Mouse (Mus musculus) gastrocnemius, postnatal 4 days (tissue): ENCODE data around the gene Sema4d. TPM values are rescaled to one million over a fixed set of nuclear protein-coding genes. Genes with fewer than 3 reads are reported as not detected.
"Not testable (repeated sequence)": the region's sequence is repeated elsewhere in the genome, so short reads cannot be mapped to it uniquely, and the experiment has no call there.

Experiments
- DNase-seq, 2 experiments: peaks; one replicate each; pipeline ENCODE4 v3.0.0; 2021 to 2022; ENCODE audit warnings: low spot score in 2 of 2, mixed read lengths in 2 of 2
- total RNA-seq, 2 experiments: library from RNA; stranded (reverse); gene quantifications; 2 replicates each; pipeline ENCODE4 v1.2.3; 2021

Sema4d gene
- total RNA-seq, 2 experiments from 2014 or later, result 75.1 to 92.5 TPM

DNA sequence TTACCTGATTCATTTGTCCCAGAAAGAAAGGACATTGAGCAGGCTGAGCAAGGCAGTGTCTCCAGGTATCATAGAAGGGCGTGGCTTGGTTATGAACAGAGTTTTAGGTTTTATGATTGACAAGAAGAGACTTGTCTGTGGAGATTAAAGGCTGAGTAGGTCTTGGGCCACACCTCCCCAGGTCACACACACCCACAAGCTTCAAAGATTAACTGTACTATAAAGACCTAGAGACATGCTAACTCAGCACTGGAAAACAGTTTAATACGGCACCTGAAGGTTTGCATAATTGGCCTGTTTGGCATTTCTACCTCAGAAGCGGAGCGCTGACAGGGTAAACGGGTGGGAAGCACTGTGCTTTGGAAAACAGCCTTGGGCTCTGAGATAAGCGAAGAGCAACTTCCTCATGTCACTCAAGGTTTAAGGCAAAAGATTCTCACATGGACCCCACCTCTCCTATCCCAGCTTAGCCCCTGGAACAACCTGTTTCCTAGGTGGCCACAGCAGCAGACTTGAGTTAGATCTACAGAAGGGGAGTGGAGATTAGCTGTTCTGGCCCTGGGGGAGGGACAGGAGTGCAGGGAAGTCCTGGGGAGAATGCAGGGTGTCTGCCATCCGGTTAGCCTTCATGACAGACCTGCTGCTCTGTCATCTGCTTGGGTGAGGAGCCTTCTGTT lies 108.1 kb downstream of the Sema4d start:
- no peak for DNase-seq

DNA sequence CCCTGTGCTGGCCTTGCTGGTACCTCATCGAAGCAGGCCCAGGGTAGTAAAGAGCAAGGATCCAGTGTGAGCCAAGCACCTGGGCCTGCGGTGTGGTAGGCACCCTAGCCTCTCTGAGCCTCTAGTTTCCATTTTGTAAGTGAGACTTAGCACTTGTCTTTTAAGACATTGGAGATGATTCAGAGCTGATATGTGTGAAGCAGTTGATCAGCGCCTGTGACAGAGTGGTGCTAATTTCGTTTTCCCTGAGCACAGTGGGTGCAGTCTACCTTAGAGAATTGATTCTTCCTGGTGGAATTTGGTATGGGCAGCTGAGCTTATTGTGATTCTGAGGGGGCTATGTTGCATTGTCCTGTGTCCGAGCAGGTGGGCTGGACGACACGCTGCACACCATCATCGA lies 111.9 kb downstream of the Sema4d start:
- no peak for DNase-seq

- no peak for DNase-seq
Measured at GRCm38 (mm10) chr13:51681076-51681475, 112.5 kb downstream of the Sema4d start.

- no peak for DNase-seq
Measured at GRCm38 (mm10) chr13:51679332-51679731, 114.2 kb downstream of the Sema4d start.

GRCm38 (mm10) chr13:51678687-51679086 lies 114.9 kb downstream of the Sema4d start:
- no peak for DNase-seq

- DNase-seq, result no peak
Measured at GRCm38 (mm10) chr13:51677630-51678185, 115.8 kb downstream of the Sema4d start.

DNA sequence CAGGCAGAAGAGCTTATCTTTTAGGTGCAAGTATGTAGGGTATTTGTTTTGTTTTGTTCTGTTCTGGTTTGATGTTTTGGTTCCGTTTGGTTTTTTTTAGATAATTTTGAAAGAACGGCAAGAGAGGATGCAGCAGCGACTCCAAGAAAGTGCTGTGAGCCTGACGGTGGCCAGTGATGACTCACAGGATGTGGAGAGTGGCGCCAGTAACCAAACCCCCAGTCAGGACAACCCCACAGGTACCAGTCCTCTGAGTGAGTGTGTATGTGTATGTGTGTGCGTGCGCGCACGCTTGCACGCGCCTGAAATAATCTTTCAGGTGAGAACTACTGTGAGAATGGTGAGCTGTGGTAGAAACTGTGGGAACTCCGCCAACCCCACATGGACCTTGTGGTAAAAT lies 116.5 kb downstream of the Sema4d start:
- no peak for DNase-seq

- no peak for DNase-seq
Measured at GRCm38 (mm10) chr13:51676641-51677040, 116.9 kb downstream of the Sema4d start.

GRCm38 (mm10) chr13:51668195-51668594 lies 125.4 kb downstream of the Sema4d start:
- DNase-seq, result not testable (repeated sequence)

DNA sequence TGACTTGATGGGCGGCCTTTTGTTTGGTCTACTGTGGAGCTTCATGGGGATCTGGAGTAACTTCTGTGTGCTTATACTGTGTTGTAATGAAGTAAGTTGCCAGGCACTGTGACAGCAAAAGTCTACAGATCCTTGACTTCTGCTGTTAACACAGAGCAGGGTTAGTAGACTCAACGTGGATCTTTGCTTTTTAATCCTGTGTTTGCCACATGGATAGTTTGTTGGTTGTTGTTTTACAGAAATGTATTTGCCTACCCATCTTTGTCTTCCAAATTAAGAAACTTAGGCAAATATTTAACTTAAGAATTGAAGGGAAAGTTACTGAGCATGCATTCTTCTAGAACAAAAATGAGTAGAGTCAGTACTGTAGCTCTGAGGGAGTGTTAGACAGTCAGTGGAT lies 130.0 kb downstream of the Sema4d start:
- DNase-seq, result no peak

- DNase-seq, result no peak
Measured at GRCm38 (mm10) chr13:51659573-51659972, 134.0 kb downstream of the Sema4d start.

DNA sequence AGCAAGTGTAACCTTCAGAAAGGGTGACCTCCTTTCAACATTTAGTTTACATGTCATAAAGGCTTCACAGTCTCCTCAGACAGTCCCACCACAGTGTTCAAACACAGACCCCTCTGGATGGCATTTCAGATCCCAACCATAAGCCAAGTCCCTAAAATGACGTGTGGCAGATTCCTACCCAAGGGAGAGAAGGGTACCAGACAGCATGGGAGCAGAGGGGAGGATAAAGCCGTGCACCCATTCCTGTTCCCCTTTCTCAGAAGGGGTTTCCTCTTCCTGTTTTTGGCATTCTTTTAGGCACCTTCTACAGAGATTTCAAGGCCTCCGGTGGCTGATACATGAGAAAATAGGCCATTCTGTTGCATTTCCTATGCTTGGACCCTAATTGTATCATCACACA lies 135.5 kb downstream of the Sema4d start:
- DNase-seq, result no peak

GRCm38 (mm10) chr13:51656516-51657235 lies 136.9 kb downstream of the Sema4d start:
- DNase-seq, result no peak

- no peak for DNase-seq
Measured at GRCm38 (mm10) chr13:51653961-51654360, 139.6 kb downstream of the Sema4d start.

DNA sequence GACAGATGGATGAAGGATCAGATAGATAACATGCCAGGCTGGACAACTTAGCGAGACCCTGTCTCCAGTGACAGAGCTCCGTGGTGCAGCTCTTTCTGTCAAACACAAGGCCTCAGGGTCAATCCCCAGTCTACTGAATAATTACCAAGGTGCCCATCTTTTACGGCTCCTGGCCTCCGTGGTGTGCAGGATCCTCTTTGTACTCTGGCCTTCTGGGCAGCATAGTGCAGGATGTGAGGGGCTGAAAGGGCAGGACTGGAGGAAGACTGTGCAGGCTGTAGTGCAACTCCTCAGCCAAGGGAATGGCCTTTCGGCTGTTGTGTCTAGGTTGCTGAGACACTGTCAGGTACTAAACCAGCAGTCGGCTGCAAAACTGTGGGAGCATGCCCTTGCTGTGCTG lies 140.4 kb downstream of the Sema4d start:
- DNase-seq, result no peak

DNA sequence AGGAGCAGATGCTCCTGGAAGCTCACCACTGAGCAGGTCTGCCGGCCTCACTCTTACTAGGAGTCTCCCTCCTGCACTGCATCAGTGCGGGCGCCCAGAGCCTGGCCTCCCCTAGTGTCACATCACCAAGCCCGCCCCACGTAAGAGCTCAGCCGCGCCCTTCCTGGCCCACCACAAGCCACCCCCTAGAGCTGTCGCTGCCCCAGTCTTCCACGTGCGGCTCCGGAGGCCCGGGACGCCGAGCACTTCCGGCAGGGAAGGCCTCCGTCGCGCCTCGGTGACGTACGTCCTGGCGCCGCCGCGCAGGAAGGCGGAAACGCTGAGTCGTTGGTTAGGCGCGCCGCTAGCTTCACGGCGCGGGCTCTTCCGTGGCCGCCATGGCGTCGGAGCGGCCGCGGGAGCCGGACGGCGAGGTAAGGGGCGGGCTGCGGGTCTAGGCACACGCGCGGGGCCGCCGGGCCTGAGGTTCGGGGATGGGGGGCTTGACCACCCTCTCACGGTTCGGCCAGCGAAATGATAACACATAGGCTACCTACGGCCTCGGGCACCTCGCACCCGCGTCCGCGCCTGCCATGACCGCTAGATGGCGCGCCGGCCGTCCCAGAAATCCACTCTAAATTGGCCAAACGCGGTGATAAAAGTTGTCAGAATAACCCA lies 142.0 kb downstream of the Sema4d start, which contains the start of gene Secisbp2:
Gene Secisbp2 (plus strand): TSS at position 290 of the 657 bp plus-strand sequence.
- DNase-seq, result peak; percentile 87 to 95

- DNase-seq, result no peak
Measured at GRCm38 (mm10) chr13:51649740-51650139, 143.8 kb downstream of the Sema4d start.

GRCm38 (mm10) chr13:51648237-51648636 lies 145.3 kb downstream of the Sema4d start:
- no peak for DNase-seq

DNA sequence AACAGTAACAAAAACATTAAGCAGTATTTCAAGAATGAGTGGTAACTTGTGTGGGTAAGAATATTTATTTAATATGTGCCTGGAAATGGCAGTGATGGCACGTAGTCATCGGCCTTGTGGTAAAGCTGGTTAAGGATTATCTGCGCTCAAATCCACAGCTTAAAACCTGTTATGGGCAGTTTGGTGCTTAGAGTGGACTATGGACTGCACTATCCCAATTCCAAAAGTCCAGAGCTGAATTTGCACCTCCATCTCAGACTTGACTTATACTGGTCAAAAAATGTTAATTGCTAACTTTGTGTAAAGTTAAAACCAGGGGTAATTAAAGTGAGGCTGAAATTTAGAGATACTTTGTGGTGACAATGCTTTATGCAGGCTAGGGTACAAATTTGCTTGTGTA lies 145.8 kb downstream of the Sema4d start:
- DNase-seq, result no peak

GRCm38 (mm10) chr13:51646362-51647027 lies 147.1 kb downstream of the Sema4d start:
- DNase-seq, result no peak

- DNase-seq, result no peak
Measured at GRCm38 (mm10) chr13:51645872-51646271, 147.7 kb downstream of the Sema4d start.
